Mouse (Mus musculus) kidney, adult 18-20 months (tissue): ENCODE data around the gene Tsg101.

Experiments
- DNase-seq: peaks from one replicate; pipeline ENCODE4 v3.0.0; 2021

The Tsg101 gene

DNA sequence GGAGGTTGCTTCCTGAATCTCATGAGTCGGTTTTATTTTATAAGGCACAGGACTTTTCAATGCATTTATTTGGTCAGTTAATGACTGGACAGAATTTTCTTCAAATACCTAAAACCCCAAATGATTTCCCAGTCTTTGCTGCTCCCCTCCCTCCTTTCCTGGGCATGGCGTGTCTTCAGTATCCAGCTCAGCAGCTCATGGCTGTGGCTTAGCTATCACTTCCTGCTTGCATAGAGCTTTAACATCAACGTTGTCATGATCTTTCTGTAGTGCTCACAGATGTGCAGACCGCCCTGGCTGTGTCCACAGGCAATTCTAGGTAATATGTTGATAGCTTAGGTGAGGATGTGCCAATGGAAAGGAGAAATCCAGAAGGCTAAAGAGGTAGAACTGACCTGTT is 47.8 kb downstream of the Tsg101 start:
- no peak for DNase-seq

DNA sequence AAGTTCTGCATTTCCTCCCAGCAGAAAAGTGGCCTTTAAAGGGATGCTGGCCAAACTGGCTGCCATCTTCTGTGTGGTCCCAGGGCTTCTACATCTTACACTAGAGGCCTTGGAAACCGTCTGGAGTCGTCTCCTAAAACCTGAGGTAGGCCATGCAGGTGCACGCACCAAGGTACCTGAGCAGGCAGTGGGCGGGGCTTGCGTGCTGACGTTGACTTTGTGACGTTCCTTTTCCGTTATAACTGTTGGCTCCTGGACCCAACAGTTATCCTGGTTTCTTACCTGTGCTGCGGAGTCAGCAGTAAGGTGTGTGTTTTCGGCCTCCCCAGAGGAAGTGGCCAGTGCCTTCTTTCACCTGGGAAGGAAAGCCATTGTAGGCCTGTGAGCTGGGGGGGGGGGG is 58.8 kb downstream of the Tsg101 start, which contains the start of gene Ldhc:
Ldhc (plus strand) TSS at position 208 of the 400 bp plus-strand sequence.
- no peak for DNase-seq

DNA sequence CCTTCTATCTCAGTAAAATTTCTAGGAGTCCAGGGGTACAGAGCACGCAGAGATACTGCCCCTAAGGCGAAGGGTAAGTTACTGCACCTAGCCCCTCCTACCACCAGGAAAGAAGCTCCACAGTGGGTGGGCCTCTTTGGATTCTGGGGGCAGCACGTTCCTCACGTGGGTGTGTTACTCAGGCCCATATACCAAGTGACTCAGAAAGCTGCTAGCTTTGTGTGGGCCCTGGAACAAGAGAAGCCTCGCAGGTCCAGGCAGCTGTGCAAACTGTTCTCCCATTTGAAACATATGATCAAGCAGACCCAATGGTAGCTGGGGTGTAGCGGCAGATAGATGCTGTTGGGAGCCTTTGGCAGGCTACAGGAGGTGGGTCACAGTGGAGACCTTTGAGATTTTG is 60.7 kb downstream of the Tsg101 start:
- no peak for DNase-seq

DNA sequence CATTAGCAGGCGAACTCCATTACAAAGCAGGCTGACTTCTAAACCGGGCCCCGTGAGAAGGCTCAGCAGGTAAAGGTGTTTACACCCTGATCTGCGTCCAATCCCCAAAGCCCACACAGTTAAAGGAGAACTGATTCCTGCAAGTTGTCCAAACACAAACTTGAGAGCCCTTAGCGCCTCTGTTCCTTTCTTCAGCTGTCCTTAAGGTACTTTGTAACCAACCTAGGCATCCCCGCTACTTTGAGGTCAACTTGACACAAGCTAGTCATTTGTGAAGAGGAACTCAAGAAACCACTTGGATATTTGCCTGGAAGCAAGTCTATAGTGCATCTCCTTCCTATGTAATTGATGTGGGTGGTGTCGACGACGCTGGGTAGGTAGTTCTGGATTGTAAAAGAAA is 62.3 kb downstream of the Tsg101 start:
- DNase-seq: no peak

DNA sequence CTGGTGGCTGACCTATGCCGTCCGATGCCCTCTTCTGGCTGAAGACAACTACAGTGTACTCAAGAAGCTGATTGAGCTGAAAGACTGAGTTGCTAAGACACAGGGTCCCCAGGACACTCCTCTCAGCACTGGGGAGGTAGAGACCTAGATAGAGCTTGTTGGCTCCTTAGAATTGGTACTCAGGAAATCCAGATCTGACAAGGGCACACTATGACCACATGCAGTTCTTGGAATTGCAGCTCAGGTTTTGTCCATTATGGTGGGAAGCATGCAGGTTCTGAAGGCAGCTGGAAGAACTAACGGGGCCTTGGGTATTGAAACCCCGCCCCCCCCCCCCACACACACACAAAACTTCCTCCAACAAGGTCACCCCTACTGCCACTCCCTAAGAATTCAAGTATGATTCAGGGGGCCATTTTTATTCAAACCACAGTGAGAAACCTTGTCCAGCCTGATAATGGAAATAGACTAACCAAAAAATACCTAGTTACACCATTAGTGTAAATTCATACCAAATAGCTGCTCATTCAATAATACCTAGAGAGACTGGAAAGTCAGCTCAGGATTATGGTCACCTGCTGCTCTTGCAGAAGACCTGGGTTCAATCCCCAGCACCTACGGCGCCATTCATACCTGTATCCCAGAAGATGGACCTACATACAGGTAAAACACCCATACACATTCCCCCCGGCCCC is 63.8 kb downstream of the Tsg101 start:
- no peak for DNase-seq

DNA sequence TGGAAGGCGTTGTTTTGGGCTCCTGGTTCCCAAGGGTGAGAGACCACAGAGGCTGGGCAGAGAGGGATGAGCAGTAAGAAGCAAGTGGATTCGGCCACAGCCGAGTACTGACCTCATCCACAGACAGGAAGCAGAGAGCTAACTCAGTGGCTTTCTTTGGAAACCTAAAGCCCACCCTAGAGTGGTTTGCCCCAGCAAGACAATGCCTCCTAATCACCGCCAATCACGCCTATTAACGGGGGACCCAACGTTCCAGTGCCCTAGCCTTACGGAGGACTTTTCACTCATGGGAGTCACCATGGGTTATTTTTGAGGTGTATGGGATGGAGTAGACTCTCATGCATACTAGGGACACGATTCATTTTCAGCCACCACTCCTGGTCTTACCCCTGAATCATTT is 66.4 kb downstream of the Tsg101 start:
- DNase-seq: no peak

DNA sequence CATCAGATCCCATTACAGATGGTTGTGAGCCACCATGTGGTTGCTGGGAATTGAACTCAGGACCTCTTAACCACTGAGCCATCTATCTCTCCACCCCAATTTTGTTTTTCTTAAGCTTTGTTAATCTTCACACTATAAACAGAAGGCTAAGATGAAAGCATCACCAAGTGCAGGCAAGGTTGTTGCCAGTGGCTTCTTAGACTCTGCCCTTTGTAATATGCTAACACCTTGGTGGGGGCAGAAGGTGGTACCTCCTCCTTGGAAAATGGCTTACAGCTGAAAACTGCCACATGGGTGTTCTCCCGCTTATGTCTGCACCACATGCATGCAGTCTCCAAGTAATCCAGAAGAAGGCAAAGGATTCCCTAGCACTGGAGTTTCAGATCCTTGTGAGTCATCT is 67.1 kb downstream of the Tsg101 start:
- DNase-seq: no peak

DNA sequence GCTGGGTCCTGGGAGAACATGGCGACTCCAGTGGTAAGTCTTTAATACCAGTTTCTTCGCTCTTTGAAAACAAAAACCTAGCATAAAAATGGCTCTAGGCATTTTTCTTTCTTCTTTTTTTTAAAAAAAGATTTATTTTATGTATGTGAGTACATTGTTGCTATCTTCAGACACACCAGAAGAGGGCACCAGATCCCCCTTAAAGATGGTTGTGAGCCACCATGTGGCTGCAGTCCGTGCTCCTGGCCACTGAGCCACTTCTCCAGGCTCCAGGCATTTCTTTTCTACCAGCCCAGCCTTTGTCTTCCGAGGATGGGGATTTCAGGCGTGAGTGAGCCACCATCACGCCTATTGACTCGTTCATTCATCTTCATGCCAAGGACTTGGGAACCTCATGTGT is 68.7 kb downstream of the Tsg101 start:
- DNase-seq: no peak

DNA sequence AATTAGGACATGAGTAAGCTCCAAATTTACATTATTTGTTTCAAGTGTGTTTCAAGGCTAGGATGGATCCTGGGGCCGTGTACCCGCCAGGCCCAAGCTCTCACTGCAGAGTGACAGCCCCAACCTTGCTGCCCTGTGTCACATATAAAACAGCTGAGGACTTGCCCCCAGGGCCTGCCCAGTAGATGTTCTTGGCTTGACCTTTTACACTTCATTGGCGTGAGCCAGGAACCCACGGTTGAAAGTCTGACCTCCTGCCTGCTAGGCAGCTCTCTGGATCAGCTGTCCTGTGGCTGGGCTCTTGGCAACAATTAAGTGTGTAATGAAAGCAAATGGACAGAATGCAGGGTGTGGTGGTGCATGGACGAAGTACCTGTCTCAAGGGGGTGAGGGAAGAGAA is 70.5 kb downstream of the Tsg101 start:
- DNase-seq: no peak

DNA sequence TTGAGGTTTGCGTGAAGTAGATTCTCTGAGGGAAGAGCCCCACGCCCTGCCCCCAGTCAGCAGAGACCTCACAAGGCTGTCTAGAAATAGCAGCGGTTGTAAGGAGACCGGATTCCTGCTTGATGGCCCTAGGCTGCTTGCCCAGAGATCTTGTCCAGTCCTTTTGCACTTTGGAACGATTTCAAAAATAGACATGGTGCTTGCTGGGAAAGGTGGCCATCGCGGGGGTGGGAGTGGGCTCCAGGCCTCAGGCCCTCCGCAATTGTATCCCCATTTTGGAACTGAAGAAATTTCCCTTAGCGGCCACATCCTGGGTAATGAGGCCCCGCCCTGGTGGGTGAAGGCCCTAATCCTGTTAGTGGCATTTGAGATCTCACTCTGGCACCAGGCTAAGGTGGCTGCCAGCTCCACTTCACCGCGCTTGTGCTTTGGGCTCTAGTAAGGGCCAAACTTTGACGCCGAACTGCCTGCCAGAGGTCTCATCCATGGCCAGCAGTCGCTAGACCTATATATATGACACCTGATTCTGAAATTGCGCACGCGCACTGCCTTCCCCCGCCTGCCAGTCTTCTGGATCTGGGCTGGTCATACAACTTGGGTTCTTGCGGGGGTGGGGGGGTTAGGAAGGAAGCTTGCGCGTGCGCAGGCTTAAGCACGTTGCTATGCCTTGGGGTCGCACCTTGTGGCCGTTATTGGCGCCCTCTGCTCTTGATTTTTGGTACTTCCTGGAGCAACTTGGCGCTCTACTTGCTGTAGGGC is 73.1 kb downstream of the Tsg101 start:
- DNase-seq: peak; percentile 70

DNA sequence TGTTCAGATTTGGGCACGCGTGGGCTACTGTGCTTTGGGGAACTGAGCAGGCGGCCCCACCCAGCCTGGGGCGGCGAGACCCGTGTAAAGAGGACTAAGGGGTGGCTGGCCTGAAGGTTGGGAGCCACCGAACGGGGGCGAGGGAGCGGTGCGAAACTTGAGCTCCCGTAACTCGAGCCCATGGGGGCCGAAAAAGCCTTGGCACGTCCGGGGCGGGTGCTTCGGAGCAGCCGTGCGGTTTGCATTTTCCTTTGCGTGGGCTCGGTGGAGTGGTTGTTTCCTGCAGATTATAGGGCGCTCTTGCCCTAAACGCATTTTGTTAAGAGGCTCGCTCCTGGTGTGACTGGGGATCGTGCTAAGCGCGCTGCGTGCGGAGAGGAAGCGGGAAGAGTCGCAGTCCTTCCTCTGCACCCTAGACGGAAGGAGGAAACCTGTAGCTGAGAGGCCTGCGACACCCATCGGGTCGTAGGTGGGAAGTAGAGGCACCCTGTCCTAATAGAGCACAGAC is 73.7 kb downstream of the Tsg101 start:
- no peak for DNase-seq

DNA sequence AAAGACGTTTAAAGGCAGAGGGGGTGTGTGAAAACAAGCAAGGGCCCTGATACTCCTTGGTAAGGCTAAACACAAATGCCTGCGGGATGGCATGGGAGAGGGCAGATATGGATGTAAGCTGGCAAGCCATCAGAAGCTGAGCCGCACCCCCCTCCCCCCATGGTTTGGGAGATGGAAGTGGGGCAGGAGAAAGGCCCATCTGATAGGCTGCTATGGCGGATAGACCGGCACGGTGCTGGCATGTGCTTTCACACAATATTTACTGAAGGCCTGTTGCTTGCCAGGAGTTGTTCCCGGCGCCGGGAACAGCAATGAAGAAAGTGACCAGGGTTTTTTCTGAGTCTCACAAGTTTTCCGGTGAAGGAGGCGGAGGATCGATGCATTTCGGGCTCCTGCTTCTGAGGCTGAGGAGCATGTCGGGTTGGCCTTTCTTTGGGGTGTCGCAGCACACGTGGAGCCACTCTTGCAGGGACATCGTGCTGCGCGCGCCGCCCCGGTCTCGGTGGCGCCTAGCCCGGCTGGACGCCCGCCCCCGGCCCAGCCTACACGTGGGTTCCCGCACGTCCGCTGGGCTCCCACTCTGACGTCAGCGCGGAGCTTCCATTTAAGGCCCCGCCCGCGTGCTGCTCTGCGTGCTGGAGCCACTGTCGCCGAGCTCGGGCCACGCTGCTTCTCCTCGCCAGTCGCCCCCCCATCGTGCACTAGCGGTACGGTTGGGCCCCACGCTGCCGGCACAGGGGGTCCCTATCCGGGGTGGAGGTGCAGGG is 74.4 kb downstream of the Tsg101 start:
- peak; percentile 94 for DNase-seq

DNA sequence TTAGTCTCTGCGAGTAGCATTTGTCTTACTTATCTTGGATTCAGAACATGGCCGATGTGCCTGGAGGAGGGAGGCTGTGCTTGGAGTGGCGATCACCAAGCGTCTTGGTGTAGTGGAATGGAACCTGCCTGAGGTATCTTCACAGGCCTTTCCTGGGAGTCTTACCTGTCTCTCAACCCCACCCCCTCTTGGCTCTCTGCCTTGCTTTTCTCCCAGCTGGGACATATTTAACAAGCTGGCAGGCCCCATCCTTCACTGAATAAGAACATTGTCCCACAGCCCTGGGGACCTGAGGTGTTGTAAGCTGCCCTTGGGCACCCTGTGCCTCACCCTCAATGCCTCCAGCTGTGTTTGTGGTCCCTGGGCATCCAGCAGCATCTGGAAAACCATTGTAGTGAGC is 76.2 kb downstream of the Tsg101 start:
- DNase-seq: no peak

DNA sequence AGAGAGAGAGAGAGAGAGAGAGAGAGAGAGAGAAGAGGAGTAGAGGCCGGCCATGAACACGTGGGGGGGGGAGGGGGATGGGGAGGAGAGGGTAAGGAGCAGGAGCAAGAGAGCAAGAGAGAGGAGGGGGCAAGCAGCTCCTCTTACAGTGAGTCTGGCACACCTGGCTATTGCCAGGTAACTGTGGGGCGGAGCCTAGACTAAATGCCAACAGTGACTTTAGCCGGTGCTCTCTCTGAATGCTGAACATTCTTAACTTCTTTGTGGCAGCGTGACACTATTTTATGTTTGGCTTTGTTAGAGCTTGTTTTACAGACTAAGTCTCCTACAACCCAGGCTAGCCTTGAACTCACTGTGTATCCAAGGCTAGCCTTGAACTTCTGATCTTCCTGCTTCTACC is 77.5 kb downstream of the Tsg101 start:
- DNase-seq: no peak

DNA sequence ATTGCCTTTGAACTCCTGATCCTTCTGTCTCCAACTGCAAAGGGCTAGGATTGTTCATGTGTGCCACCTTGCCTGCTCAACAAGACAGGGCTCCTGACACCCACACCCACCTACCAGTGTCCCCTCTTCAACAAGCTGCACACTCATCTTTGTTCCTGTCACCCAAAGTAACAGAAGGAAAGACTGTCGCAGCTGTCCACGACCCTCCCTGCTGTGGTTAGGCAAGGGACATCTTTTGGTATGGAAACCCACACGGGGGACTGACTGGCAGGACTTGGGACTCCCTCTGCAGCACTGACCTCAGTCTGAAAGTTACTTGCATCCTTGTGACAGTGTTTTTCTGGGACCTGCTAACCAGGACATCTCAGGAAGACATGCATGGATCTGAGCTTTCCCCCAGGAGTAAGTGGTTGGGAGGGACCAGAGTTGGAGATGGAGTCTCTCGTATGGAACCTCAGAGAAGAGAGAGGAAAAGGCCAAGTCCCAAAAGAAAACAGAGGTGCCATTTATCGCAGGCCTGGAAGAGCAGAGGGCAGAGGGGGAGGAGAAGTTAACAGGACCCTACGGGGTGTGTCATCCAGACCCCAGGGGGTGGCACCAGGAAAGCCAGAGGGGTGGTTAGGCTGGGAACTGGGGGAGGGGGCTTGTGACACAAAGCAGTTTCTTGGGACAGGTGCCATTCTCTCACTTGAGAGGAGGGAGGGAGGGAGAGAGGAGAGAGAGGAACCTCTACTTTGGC is 78.8 kb downstream of the Tsg101 start, which contains the start of gene Ldha:
Ldha (plus strand) TSS at position 689 of the 739 bp plus-strand sequence.
- no peak for DNase-seq

DNA sequence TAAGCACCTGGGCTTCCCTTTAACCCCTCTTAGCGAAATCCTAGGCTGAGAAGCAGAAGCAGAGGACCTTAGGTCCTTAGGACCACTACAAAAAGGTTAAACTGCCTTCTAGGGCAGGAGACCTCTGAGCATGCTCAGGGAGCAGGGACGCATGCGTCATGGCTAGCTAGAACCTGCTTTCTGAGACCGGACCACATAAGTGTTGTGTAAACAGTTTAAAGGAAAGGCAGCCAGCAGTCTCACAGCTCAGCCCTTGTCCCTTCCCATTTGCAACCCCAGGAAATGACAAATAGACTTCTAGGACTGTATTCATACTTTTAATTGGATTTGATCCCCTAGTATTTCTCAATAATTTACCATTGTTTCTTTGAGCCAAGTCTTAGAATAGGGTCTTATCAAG is 79.4 kb downstream of the Tsg101 start:
- DNase-seq: no peak

DNA sequence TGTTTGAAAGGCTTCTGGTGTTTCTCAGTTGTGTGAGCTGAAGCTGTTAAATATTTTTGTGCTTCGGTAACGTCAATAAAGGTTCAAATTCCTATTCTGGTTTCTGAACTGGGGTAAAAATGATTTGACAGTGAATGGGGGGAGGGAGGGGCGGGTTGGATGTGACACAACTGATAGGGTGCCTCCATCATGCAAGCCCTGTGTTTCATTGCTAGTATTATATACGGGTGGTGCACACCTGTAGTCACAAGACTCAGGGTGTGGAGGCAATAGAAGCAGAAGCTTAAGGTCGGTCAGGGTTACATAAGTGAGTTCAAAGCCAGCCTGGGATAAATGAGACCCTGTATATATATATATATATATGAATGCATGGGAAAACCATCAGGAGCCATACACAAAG is 79.9 kb downstream of the Tsg101 start:
- DNase-seq: no peak

DNA sequence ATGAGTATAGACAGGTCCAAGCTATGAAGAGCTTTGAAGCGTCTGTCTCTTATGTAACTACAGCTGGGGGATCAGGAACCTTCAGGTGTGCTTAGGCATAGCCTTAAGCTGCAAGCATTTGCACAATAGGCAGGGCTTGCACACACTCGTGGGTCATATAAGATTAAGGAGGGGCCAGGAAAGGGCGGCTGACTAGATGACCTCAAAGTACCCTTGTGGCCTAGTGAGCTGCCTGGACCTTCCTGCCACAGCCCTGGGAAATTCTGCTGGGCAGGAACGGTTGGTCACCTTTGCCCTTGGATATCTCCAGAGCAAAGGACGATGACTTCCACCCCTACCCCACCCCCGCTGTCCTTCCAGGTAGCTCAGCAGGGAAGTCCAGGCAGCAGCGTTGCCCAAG is 80.3 kb downstream of the Tsg101 start:
- peak; percentile 74 for DNase-seq
